Mouse (Mus musculus): ENCODE measurements around the gene Enpp4. TPM values are rescaled to one million over a fixed set of nuclear protein-coding genes. Genes with fewer than 3 reads are reported as not detected.

The Enpp4 gene
- total RNA-seq, 1 experiment from 2014 or later: 9.7 TPM

- no peak for ATAC-seq (replicated peaks; ENCODE audit: insufficient number of reproducible peaks, low FRiP score, low TSS enrichment, poor library complexity, severe bottlenecking)
Observed at GRCm38 (mm10) chr17:44101961-44102360, 3.6 kb downstream of the Enpp4 start.

DNA sequence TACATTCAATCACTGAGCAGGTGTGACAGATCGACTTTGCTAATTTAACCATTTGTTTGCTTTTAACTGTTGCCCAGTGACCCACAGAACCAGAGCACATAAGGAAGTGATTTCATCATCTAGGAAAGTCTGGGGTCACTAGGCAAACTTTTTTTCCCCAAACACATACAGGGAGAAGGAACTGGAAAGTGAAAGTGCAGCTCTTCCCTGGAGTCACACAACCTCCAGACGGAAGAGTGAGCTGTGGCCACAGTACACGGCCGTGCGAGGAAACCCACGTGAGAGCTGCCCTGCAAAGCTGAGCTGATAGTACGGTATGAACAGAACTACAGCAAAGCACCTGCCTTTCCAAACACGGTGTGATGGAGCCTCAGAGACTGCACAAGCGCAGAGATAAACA lies 4.7 kb downstream of the Enpp4 start:
- 0 out of 2 replicates have a peak, but pooled peaks have one; percentile 4 for ATAC-seq (replicated peaks; ENCODE audit: insufficient number of reproducible peaks, low FRiP score, low TSS enrichment, poor library complexity, severe bottlenecking)

- no peak for ATAC-seq (replicated peaks; ENCODE audit: insufficient number of reproducible peaks, low FRiP score, low TSS enrichment, poor library complexity, severe bottlenecking)
Observed at GRCm38 (mm10) chr17:44100486-44100885, 5.1 kb downstream of the Enpp4 start.

GRCm38 (mm10) chr17:44091512-44091911 lies 14.1 kb downstream of the Enpp4 start:
- ATAC-seq (replicated peaks; ENCODE audit: insufficient number of reproducible peaks, low FRiP score, low TSS enrichment, poor library complexity, severe bottlenecking): no peak

- ATAC-seq (replicated peaks; ENCODE audit: insufficient number of reproducible peaks, low FRiP score, low TSS enrichment, poor library complexity, severe bottlenecking): no peak
Observed at GRCm38 (mm10) chr17:44090916-44091315, 14.7 kb downstream of the Enpp4 start.

DNA sequence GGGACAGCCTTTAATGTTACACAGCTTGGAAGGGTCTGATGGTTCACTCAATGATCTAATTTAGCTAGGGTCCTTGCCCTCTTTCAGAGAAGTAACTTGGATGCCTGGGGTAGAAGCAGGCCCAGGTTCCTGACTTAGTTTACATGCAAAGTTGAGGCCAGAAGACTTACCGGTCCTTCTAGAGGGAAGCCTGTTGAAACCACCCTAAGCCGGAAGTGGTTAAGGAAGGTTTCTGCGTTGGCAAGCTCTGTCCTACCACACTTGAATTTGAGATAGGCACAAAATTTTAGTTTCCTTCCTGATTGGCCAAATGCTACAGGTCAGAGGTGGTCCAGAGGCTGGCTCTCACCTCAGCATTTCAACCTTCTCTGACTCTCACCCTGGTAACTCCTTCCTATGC lies 17.4 kb downstream of the Enpp4 start:
- no peak for ATAC-seq (replicated peaks; ENCODE audit: insufficient number of reproducible peaks, low FRiP score, low TSS enrichment, poor library complexity, severe bottlenecking)

- ATAC-seq (replicated peaks; ENCODE audit: insufficient number of reproducible peaks, low FRiP score, low TSS enrichment, poor library complexity, severe bottlenecking): no peak
Observed at GRCm38 (mm10) chr17:44083156-44083555, 22.5 kb downstream of the Enpp4 start.

- peak; percentile 69; the same call in 1 of the 2 replicates for ATAC-seq (replicated peaks; ENCODE audit: insufficient number of reproducible peaks, low FRiP score, low TSS enrichment, poor library complexity, severe bottlenecking)
Observed at GRCm38 (mm10) chr17:44078631-44079350, 26.8 kb downstream of the Enpp4 start, which contains the start of gene Enpp5. Gene Enpp5 (plus strand): TSS chr17:44078813.

DNA sequence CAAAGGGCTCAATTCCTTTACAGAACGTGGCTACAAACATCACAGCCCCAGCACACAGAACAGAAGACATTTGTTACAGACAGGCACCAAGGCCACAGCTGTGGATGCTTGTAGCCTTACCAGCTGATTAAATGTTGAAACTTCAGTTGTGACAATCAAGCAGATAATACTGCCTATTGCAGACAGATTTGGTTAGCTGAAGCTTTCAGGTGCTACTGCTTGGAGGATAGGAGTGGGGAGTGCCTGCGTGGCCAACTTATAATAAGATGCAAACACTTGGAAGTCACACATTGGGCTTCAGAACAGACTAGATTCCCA lies 27.8 kb downstream of the Enpp4 start:
- no peak for ATAC-seq (replicated peaks; ENCODE audit: insufficient number of reproducible peaks, low FRiP score, low TSS enrichment, poor library complexity, severe bottlenecking)

- no peak for ATAC-seq (replicated peaks; ENCODE audit: insufficient number of reproducible peaks, low FRiP score, low TSS enrichment, poor library complexity, severe bottlenecking)
Observed at GRCm38 (mm10) chr17:44077146-44077842, 28.3 kb downstream of the Enpp4 start.

- ATAC-seq (replicated peaks; ENCODE audit: insufficient number of reproducible peaks, low FRiP score, low TSS enrichment, poor library complexity, severe bottlenecking): 0 out of 2 replicates have a peak, but pooled peaks have one; percentile 60
Observed at GRCm38 (mm10) chr17:44076051-44076680, 29.4 kb downstream of the Enpp4 start.

DNA sequence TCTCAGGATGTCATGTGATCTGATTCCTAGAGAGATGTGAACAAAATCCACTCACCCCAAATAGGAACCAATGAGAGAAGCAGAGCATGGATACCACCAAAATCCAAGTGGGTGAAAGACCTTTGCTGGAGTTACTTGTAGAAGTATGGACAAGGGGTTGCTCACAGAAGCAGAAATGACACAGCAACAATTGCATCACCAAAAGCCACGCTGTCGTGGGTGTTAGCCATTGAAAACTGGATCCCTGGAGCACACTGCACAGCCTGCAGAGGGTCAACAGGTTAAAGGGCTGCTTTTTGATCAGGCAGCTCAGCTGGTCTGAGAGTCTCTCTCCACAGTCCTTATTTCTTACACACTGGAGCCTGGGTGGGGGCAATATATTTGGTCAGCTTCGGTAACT lies 30.0 kb downstream of the Enpp4 start:
- no peak for ATAC-seq (replicated peaks; ENCODE audit: insufficient number of reproducible peaks, low FRiP score, low TSS enrichment, poor library complexity, severe bottlenecking)

GRCm38 (mm10) chr17:44071680-44072079 lies 33.9 kb downstream of the Enpp4 start:
- no peak for ATAC-seq (replicated peaks; ENCODE audit: insufficient number of reproducible peaks, low FRiP score, low TSS enrichment, poor library complexity, severe bottlenecking)

DNA sequence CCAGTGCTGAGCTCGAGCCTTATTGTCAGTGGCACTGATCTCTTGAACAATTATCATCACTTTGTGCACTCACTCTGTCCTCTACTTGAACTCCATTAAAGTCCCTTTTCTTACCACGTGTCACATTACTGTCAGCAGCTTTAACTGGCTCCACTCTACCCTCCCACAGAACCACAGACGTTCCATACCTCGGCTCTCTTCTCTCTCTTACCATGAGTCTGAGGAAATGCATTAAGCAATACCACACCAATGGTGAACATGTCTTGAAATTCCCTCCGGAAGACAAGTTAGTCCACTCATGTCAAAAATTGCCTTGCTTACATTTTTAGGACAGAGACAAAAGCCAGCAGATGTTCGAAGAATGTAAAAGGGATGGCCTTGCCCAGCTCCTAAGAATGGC lies 36.7 kb downstream of the Enpp4 start:
- ATAC-seq (replicated peaks; ENCODE audit: insufficient number of reproducible peaks, low FRiP score, low TSS enrichment, poor library complexity, severe bottlenecking): no peak

DNA sequence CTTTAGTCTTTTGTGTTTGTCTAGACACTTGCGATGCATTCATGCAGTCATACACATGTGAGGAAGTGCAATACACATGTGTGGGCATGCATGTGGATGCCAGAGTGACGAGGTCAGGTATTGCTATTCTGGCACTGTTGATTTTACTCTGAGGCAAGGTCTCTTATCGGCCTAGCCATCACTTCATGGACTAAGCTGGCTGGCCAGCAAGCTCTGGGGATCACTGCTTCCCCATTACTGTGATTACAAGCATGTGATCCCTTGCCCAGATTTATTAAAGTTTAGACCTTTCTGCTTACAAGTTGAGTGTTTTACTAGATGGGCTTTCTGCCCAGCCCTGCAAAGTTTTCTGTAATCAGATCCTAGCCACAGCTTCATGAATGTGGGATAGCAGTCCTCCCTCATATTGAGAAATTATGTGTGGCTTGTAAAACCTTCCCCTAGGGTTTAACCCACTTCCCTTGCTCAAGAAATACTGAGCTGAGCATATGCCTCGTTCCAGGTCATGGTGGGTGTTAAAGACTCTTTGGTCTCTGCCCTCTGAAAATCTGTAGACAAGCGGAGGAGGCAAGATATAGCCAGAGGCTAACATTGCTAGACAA lies 44.2 kb downstream of the Enpp4 start:
- ATAC-seq (replicated peaks; ENCODE audit: insufficient number of reproducible peaks, low FRiP score, low TSS enrichment, poor library complexity, severe bottlenecking): no peak

DNA sequence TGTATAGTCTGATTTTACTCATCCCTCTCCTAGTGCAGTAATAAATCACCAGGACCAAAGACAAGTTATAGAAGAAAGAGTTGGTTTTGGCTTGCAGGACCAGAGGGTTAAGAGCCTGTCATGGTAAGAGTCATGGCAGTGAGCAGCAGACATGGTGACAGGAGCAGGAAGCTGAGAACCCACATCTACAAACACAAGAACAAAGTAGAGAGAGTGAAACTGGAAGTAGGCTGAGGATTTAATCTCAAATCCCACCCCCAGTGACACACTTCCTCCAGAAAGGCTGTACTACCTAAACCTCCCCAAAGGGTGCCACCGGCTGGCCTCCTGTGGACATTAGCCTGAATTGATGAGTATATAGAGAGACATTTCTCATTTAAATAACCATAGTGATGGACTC lies 44.8 kb downstream of the Enpp4 start:
- ATAC-seq (replicated peaks; ENCODE audit: insufficient number of reproducible peaks, low FRiP score, low TSS enrichment, poor library complexity, severe bottlenecking): no peak

DNA sequence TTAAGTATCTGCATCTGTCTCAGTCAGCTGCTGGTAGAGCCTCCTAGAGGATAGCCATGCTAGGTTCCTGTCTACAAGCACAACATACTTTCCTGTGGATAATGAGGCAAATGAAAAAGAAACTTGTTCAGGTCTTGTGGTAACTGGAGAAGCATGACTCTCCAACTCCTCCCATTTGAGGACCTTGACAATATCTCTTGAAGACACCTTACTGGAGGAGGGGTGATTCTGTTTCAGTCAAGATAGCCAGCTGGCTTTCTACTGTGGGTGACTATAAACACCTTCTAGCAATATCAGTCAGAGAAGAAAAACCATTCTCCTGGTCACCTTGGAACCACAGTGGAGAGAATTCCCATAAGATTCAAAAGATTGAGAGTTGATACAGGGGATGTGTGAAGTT lies 47.5 kb downstream of the Enpp4 start:
- ATAC-seq (replicated peaks; ENCODE audit: insufficient number of reproducible peaks, low FRiP score, low TSS enrichment, poor library complexity, severe bottlenecking): no peak

GRCm38 (mm10) chr17:44057123-44057522 lies 48.5 kb downstream of the Enpp4 start:
- ATAC-seq (replicated peaks; ENCODE audit: insufficient number of reproducible peaks, low FRiP score, low TSS enrichment, poor library complexity, severe bottlenecking): no peak

- peak; percentile 97 for ATAC-seq (replicated peaks; ENCODE audit: insufficient number of reproducible peaks, low FRiP score, low TSS enrichment, poor library complexity, severe bottlenecking)
Observed at GRCm38 (mm10) chr17:44053427-44053826, 52.2 kb downstream of the Enpp4 start.
